Mouse (Mus musculus): ENCODE data around the gene Lrrc36. TPM values are rescaled to one million over a fixed set of nuclear protein-coding genes. Genes with fewer than 3 reads are reported as not detected.

The Lrrc36 gene
- polyA plus RNA-seq, 1 experiment from 2014 or later: 0.55 TPM

DNA sequence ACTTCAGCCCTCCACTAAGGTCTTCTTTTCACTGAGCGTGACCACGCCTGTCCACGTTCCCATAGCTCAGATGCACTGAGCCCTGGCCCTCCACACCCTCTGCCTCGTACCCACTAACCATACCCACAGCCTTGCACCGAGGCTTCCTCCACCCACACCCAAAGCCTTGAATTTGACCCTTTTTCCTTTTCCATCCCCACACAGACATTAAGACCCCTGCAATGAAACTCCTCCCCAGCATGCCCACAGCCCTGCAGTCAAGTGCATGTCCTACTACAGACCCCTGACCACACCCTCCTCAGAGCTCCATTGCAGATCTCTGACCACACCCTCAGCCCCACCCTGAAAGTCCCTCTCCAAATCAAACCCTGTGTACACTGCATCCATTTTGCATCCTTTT lies 56.4 kb downstream of the Lrrc36 start:
- WGBS: 90% methylated on average over 5 of the region's 5 CpGs
- Histone ChIP-seq H3K4me3 (peak overlapping the region; percentile 37; the same call in 1 of the 2 replicates), H3K27me3 (peaks cover 42% of the 10 kb centered on the region), H3K9me3 (no peaks in the 10 kb centered on the region), H3K4me1 (peaks cover 52% of the 10 kb centered on the region), H3K36me3 (peaks cover 18% of the 10 kb centered on the region), H3K27ac (no peak overlapping the region), H3K9ac (no peak overlapping the region), H3K4me2 (replicated peaks) (peak overlapping the region; percentile 70)
- ATAC-seq (ENCODE audit: low FRiP score, low read depth): no peak

DNA sequence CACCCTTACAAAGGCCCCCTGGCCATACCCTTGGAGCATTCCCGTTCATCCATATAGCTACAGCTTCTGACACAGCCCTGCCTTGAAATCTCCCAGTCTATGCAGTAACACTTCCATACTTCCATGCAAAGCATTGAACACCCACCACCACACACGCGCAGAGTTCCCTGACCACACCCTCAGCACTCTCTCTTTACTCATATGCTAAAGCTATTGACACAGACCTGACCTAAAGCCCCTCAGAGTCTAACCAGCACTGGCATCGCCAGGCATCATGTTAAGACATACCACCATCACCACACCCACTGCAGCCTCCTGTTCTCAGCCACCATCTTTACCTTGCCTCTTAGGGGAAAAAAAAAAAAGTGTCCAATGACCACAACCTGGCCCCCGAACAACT lies 56.9 kb downstream of the Lrrc36 start:
- peaks cover 22% of the 10 kb centered on the region for H3K36me3 ChIP-seq
- no peak overlapping the region for H3K9ac ChIP-seq
- WGBS: 80% methylated on average over 5 of the region's 5 CpGs
- ATAC-seq (ENCODE audit: low FRiP score, low read depth): no peak
- H3K27me3 ChIP-seq: peaks cover 46% of the 10 kb centered on the region
- H3K27ac ChIP-seq: no peak overlapping the region
- H3K9me3 ChIP-seq: no peaks in the 10 kb centered on the region
- H3K4me2 ChIP-seq (replicated peaks): peak overlapping the region; percentile 70
- peak overlapping the region; percentile 37 for H3K4me3 ChIP-seq
- peaks cover 55% of the 10 kb centered on the region for H3K4me1 ChIP-seq

DNA sequence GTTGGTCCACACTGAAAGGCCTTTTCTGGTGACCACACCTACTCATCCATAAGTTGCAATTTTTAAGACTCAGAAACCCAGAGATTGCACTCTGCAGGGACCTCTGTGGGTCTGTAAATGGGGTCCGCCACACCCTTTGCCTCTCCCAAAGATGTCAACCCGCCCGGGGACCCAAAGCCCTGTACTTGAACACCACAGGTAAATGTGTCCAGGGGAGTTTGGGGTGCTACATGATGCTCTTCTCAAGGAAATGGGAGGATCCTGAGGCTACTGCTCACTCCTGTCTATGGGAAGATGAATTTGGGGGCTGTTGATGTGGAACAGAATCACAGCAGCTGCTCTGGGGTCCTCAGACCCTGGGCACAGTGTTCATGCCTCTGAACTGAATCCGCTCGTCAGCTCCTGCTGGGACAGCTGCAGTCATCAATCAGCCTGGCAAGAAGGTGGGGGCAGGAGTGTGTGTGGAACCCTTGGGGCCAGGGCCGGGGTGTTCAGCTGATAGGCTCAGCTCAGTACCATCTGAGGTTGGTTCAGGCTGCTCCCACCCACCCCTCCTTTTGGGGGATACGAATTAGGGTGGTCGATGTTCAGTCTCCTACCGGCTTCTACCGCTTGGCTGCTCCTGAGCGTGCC lies 57.4 kb downstream of the Lrrc36 start:
- Histone ChIP-seq H3K36me3 (peaks cover 28% of the 10 kb centered on the region), H3K27ac (no peak overlapping the region), H3K4me2 (replicated peaks) (peak overlapping the region; percentile 70), H3K4me1 (peaks cover 60% of the 10 kb centered on the region), H3K9me3 (no peaks in the 10 kb centered on the region), H3K27me3 (peaks cover 52% of the 10 kb centered on the region), H3K9ac (peak overlapping the region; percentile 63), H3K4me3 (peak overlapping the region; percentile 37)
- ATAC-seq (ENCODE audit: low FRiP score, low read depth): peak; percentile 72
- 21% methylated on average over 11 of the region's 11 CpGs for WGBS

DNA sequence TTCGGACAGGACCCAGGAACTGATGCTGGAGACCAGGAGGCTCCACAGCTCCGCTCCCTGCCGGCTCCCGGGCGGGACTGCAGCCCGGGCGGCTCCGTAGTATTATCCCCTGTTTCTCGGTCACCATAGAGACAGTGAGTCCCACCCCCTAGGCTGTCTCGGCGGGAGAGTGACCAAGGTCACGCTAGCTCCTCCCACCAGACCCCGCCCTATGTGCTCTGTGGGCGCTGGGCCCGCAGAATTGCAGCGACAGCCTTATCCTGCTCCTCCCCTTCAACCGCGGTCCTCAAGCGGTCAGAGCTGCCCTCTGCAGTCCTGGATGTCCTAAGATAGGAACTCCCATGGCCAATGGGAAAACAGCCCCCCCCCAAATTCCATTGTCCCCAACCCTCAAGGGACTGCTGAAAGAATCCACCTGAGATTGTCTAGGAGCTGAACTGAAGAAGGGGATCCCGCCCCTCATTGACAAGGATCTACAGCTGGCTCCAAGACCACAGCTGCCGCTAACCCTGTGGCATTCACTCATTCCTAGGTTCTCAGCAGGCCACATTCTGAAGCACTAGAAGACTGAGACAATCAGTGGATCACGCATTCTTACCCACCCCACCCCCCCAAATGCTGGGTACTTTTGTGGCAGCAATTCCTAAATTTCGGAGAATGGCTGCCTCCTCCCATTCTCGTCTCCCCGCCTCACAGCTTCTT lies 58.1 kb downstream of the Lrrc36 start, which contains the start of gene Tppp3:
Gene Tppp3 (minus strand): TSS at position 213 of the 702 bp plus-strand sequence.
- Histone ChIP-seq H3K4me1 (peaks cover 60% of the 10 kb centered on the region), H3K36me3 (peaks cover 34% of the 10 kb centered on the region), H3K4me2 (replicated peaks) (peak within 1 kb of the TSS; percentile 70), H3K9me3 (no peaks in the 10 kb centered on the region), H3K27me3 (peaks cover 58% of the 10 kb centered on the region), H3K27ac (no peak within 1 kb of the TSS), H3K4me3 (peak within 1 kb of the TSS; percentile 37), H3K9ac (peak within 1 kb of the TSS; percentile 63)
- peak; percentile 92 for ATAC-seq (ENCODE audit: low FRiP score, low read depth)
- WGBS: 6% methylated on average over 25 of the region's 25 CpGs

DNA sequence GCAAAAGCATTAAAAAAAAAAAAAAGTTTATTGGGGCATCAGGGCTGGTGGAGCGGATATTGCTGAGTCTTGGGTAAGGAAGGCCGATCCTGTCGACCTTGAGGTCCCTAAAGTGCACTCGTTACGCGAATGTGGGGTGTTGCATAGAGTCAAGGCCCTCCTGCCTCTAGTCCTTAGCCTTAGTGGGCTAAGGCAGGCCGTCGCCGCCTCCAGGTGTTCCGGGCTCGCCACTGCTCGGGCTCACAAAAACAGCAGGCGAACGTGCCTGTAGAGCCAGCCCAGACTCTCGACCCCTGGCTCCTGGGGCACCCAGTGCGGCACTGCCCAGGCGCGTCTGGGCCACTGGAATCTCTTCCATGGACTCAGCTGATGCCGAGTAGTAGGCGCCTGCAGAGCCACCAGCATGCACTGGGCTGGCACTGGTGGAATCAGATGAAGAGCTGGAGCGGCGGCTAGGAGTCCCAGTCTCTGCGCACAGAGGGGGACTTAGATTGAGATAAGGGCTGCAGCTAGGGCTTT lies 59.1 kb downstream of the Lrrc36 start:
- no peak overlapping the region for H3K9ac ChIP-seq
- no peak for ATAC-seq (ENCODE audit: low FRiP score, low read depth)
- peaks cover 63% of the 10 kb centered on the region for H3K27me3 ChIP-seq
- peaks cover 67% of the 10 kb centered on the region for H3K4me1 ChIP-seq
- H3K9me3 ChIP-seq: no peaks in the 10 kb centered on the region
- no peak overlapping the region for H3K4me3 ChIP-seq
- whole genome bisulfite sequencing: 17% methylated on average over 23 of the region's 23 CpGs
- no peak overlapping the region for H3K27ac ChIP-seq
- 0 out of 2 replicates have a peak overlapping the region, but pooled peaks have one; percentile 11 for H3K4me2 ChIP-seq (replicated peaks)
- peaks cover 34% of the 10 kb centered on the region for H3K36me3 ChIP-seq

DNA sequence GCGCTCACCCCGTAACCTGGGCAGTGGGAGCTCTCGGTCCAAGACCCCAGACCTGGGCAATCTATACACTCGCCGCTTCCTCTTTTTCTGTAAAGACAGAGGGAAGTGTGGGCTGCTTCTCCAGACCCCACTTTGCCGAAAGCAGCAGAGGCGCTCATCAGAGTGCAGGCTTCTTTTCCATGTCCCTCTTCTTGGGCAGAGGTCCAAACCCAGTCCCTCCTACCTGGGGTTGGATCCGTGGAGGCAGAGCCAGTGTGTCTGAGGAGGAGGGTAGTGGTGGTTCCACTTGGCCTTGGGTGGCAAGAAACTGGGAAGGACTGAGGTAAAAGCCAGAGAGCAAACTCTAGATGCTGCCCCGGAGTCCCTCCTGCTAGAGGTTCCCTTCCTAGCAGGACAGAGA lies 59.6 kb downstream of the Lrrc36 start:
- peaks cover 34% of the 10 kb centered on the region for H3K36me3 ChIP-seq
- peaks cover 63% of the 10 kb centered on the region for H3K27me3 ChIP-seq
- no peak overlapping the region for H3K4me2 ChIP-seq (replicated peaks)
- H3K4me1 ChIP-seq: peaks cover 67% of the 10 kb centered on the region
- 58% methylated on average over 9 of the region's 9 CpGs for WGBS
- ATAC-seq (ENCODE audit: low FRiP score, low read depth): no peak
- H3K9ac ChIP-seq: no peak overlapping the region
- H3K4me3 ChIP-seq: no peak overlapping the region
- H3K27ac ChIP-seq: no peak overlapping the region
- no peaks in the 10 kb centered on the region for H3K9me3 ChIP-seq

DNA sequence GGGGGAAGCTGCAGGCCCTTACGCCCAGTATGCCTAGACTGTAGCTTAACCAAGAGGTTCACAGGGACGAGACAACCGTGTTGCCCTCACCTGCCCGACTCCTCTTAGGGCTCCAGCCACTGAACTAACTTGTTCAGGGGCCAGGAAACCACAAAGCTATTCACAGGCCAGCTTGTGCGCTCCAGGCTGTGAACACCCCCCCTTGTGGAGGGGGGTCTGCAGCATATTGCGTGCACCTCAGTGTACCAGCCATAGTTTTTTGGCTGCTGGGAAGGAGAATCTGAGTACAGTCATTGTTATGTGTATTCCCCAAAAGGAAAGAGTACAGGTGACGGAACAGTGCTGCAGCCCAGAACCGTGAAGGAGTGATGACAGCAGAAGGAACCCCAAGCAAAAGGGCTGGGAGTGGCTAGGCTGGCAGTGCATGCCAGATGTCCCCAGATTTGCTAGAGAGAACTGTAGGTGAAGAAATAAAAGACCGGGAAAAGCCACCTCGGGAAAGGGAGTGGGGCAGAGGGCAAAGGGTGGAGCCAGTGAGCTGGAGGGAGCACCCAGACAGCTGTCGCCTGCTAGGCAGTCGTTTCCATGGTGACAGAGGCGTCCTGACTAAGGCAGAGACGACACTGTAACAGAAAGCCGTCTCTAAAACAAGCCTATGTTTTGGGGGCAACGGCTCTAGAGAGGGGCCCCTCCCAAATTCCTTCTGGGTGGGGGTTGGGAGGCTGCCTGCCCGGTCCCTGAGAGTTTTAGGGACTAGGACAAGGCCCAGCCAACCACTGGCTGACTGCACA lies 60.6 kb downstream of the Lrrc36 start:
- no peak overlapping the region; the same call in 1 of the 2 replicates for H3K4me2 ChIP-seq (replicated peaks)
- peaks cover 64% of the 10 kb centered on the region for H3K4me1 ChIP-seq
- peak; percentile 9 for ATAC-seq (ENCODE audit: low FRiP score, low read depth)
- H3K36me3 ChIP-seq: peaks cover 39% of the 10 kb centered on the region
- H3K4me3 ChIP-seq: no peak overlapping the region
- H3K27ac ChIP-seq: peak overlapping the region; percentile 28; the same call in 1 of the 2 replicates
- H3K9ac ChIP-seq: peak overlapping the region; percentile 21; the same call in 1 of the 2 replicates
- H3K9me3 ChIP-seq: no peaks in the 10 kb centered on the region
- H3K27me3 ChIP-seq: peaks cover 63% of the 10 kb centered on the region
- WGBS: 33% methylated on average over 17 of the region's 17 CpGs

DNA sequence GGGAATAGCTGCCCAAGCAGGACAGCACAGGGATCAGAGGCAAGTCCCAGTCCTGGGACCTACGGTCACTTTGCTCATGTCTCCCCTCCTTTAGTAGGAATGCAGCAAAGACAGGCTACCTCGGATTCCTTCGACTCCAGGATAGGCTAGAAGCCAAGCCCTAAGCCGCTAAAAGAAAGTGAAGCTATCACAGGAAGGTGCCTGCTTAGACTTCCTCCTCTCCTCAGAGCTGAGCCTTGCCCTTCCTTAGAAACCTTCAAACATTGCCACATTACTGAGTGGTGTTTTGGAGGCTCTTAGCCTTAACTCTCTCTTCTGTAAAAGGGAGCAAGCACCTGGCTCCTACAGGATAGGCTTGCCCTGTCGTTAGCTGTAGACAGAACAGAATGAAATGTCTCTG lies 61.3 kb downstream of the Lrrc36 start:
- Histone ChIP-seq H3K4me2 (replicated peaks) (no peak overlapping the region; the same call in 1 of the 2 replicates), H3K4me1 (peaks cover 57% of the 10 kb centered on the region), H3K9me3 (no peaks in the 10 kb centered on the region), H3K36me3 (peaks cover 46% of the 10 kb centered on the region), H3K4me3 (no peak overlapping the region), H3K9ac (no peak overlapping the region), H3K27ac (peak overlapping the region; percentile 28), H3K27me3 (peaks cover 63% of the 10 kb centered on the region)
- 40% methylated on average over 5 of the region's 5 CpGs for WGBS
- ATAC-seq (ENCODE audit: low FRiP score, low read depth): no peak

DNA sequence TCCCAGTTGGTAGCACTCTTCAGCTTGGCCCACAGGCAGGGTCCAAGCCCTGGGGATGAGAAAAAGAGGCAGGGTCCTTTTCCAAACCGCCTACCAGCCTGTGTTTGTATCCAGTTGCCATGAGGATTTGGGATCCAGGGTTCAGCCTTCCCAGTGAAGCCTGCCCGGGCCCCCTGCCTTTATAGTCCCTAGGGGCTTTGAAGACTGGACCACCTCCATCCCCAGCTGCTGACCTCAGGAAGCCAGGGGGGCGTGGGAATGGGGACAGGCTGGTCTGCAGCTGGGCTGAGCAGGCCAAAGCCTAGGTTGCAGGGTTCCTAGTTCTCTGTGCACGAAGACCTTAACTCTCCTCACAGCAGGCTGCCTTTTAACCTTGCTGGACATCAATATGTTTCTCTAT lies 61.9 kb downstream of the Lrrc36 start:
- no peak overlapping the region for H3K4me3 ChIP-seq
- no peak overlapping the region for H3K9ac ChIP-seq
- peaks cover 57% of the 10 kb centered on the region for H3K4me1 ChIP-seq
- WGBS: 41% methylated on average over 4 of the region's 4 CpGs
- peaks cover 52% of the 10 kb centered on the region for H3K36me3 ChIP-seq
- H3K27ac ChIP-seq: no peak overlapping the region; the same call in 1 of the 2 replicates
- peaks cover 60% of the 10 kb centered on the region for H3K27me3 ChIP-seq
- no peaks in the 10 kb centered on the region for H3K9me3 ChIP-seq
- no peak for ATAC-seq (ENCODE audit: low FRiP score, low read depth)
- H3K4me2 ChIP-seq (replicated peaks): no peak overlapping the region

DNA sequence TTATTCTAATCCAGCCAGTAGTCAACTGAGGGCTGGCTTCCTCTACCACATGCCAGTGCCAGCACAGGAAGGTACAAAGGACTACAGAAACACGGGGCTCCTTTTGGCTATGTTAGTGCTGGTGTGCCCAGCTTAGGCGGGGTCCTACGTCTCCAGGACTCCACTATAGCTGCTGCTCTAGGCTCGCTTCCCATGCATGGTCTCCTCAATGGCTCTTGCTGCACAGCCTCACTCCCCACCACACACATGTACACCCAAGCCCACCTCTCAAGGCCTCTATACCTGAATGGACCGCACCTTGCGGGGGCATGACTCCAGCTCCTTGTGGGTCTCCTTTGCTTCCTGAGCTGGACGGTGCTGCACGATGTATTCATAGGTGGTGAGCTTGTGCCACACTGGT lies 62.4 kb downstream of the Lrrc36 start:
- Histone ChIP-seq H3K36me3 (peaks cover 52% of the 10 kb centered on the region), H3K4me3 (no peak overlapping the region), H3K9me3 (no peaks in the 10 kb centered on the region), H3K27me3 (peaks cover 55% of the 10 kb centered on the region), H3K9ac (no peak overlapping the region), H3K4me2 (replicated peaks) (no peak overlapping the region), H3K4me1 (peaks cover 52% of the 10 kb centered on the region), H3K27ac (no peak overlapping the region)
- WGBS: 93% methylated on average over 8 of the region's 8 CpGs
- ATAC-seq (ENCODE audit: low FRiP score, low read depth): no peak

DNA sequence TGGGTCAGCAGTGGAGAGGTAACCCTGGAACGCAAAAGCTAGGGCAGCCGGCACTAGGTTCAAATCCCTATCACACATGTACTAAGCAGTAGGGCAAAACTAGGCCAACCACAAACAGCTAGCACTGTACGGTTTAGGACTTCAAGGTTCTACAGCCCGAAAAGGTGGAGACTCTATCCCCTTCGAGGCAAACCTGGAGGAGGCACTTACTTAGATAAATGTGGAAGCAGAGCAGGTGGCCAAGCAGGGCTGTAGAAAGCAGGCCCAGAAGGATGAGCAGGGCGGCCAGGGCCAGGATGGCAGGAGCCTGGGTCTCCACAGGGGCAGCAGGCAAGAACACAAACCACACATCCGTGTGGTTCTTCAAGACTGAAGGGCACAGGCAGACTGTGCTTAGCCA lies 62.8 kb downstream of the Lrrc36 start:
- Histone ChIP-seq H3K27ac (no peak overlapping the region), H3K36me3 (peaks cover 52% of the 10 kb centered on the region), H3K4me3 (no peak overlapping the region), H3K27me3 (peaks cover 52% of the 10 kb centered on the region), H3K9ac (no peak overlapping the region), H3K9me3 (no peaks in the 10 kb centered on the region), H3K4me2 (replicated peaks) (no peak overlapping the region), H3K4me1 (peaks cover 52% of the 10 kb centered on the region)
- ATAC-seq (ENCODE audit: low FRiP score, low read depth): no peak
- WGBS: 87% methylated on average over 7 of the region's 7 CpGs
